Mouse (Mus musculus) layer of hippocampus, postnatal 14 days (tissue): ENCODE measurements around the gene Mybpc3. TPM values are rescaled to one million over a fixed set of nuclear protein-coding genes. Genes with fewer than 3 reads are reported as not detected.

ENCODE experiments used
- DNase-seq, 2 experiments: peaks; one replicate each; pipeline ENCODE4 v3.0.0; 2021 to 2022; ENCODE audit warnings: low spot score in 2 of 2, mixed read lengths in 1 of 2
- total RNA-seq, 2 experiments: library from RNA; stranded (reverse); gene quantifications; 2 replicates each; pipeline ENCODE4 v1.2.3; 2021

Mybpc3 gene
- total RNA-seq, 2 experiments from 2014 or later: 0.48 to 0.62 TPM

DNA sequence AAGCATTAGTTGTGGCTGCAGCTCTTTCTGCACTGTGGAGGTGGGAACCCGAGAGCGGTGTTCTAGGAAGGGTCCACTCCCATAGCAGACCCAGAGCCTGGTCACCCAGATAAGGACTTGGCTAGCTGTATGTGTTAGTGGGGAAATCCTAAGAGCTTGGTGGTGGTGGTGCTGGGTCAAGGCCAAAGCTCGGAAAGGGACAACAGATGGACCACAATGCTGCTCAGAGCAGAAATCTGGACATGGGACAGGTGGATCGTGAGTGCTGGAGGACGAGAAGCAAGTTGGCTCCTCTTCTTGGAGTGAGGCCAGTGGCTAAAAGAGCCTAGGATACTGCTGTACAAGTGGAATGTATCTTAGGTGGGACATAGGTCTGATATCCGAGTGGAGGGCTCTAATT is 1.6 kb downstream of the Mybpc3 start:
- DNase-seq: no peak

- no peak for DNase-seq
Measured at GRCm38 (mm10) chr2:91120261-91120671, 2.3 kb downstream of the Mybpc3 start.

DNA sequence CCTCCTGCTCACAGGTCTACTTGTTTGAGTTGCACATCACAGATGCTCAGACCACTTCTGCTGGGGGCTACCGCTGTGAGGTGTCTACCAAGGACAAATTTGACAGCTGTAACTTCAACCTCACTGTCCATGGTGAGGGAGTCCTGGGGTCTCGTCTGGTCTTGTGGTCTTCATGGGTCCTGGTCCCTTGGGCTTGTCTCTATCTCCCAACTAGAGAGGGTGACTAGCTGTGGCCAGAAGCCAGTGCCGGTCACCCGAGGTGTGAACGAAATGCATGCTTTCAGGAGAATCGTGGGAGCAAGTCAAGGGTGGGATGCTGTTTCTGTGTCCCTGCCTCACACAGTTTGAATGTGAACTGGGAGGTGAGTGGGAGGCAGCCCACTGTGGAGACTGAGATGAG is 3.1 kb downstream of the Mybpc3 start:
- DNase-seq: no peak

DNA sequence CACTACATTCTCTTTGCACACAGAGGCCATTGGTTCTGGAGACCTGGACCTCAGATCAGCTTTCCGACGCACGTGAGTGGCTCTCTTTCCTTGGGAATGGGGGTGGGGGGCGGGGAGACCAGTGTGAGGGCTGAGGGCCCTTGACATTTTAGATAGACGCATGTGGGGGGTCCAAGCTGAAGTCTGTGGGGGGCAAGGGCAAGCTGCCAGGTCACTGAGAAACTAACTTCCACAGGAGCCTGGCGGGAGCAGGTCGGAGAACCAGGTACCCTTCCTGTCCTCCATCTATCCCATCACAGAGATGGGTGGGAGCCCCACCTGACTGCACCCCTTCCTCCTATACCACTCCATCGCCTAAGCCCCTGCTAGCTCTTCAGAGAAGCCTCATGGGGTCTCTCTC is 3.6 kb downstream of the Mybpc3 start:
- no peak for DNase-seq

GRCm38 (mm10) chr2:91123521-91123920 is 5.6 kb downstream of the Mybpc3 start:
- no peak for DNase-seq

DNA sequence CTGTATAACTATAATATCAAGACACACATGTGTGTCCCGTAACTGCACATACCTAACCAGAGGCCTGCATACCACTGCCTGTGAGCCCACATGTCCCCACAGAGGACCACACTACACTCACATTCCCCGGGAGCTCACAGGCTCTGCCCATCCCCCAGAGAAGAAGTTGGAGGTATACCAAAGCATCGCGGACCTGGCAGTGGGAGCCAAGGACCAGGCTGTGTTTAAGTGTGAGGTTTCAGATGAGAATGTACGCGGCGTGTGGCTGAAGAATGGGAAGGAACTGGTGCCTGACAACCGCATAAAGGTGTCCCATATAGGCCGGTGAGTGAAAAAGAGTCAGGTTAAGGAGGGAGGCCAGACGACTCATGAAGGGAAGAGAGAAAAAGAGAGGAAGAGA is 7.2 kb downstream of the Mybpc3 start:
- DNase-seq: no peak

DNA sequence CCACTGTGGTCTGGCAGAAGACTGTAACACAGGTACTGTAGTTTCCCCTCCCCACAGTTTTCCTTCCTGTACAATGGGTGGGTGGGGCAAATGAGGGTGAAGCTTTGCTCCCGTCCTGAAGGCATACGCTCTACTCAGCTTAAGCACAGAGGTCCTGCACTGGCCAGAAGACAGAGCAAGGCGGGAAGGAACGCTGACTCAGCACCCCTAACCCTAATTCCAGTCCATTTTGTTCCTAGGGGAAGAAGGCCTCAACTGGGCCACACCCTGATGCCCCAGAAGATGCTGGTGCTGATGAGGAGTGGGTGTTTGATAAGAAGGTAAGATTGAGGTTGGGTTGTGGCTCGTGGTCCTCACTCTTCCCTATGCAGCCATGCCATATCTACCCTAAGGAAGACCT is 10.8 kb downstream of the Mybpc3 start:
- no peak for DNase-seq

GRCm38 (mm10) chr2:91130126-91130525 is 12.2 kb downstream of the Mybpc3 start:
- no peak for DNase-seq

DNA sequence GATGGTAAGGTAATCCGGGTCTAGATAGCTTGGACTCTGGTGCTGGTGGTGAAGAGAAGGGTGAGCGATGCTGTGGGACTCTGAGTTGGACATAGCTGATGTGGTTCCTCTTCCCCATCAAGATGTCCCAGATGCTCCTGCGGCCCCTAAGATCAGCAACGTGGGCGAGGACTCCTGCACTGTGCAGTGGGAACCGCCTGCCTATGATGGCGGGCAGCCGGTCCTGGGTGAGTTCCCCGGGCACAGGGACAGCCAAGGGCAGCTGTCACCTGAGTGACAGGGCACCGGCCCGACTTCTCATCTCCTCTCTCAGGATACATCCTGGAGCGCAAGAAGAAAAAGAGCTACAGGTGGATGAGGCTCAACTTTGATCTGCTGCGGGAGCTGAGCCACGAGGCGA is 13.3 kb downstream of the Mybpc3 start:
- DNase-seq: no peak

DNA sequence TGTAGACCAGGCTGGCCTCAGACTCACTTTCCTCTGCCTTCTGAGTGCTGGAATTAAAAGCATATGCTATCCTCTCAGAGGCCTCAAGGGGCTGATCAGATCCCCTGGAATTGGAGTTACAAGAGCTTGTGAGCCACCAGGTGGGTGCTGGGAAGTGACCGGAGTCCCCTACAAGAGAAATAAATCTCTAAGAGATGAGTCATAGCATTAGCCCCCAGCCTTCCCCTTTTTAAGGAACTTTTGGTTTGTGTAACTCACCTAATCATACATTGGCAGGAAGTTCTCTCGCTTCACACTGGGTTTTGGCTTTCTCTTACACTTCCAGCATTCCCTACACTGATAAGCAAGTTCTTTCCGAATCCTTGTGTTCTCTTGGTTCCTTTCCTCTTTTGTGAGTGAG is 14.1 kb downstream of the Mybpc3 start:
- no peak for DNase-seq

DNA sequence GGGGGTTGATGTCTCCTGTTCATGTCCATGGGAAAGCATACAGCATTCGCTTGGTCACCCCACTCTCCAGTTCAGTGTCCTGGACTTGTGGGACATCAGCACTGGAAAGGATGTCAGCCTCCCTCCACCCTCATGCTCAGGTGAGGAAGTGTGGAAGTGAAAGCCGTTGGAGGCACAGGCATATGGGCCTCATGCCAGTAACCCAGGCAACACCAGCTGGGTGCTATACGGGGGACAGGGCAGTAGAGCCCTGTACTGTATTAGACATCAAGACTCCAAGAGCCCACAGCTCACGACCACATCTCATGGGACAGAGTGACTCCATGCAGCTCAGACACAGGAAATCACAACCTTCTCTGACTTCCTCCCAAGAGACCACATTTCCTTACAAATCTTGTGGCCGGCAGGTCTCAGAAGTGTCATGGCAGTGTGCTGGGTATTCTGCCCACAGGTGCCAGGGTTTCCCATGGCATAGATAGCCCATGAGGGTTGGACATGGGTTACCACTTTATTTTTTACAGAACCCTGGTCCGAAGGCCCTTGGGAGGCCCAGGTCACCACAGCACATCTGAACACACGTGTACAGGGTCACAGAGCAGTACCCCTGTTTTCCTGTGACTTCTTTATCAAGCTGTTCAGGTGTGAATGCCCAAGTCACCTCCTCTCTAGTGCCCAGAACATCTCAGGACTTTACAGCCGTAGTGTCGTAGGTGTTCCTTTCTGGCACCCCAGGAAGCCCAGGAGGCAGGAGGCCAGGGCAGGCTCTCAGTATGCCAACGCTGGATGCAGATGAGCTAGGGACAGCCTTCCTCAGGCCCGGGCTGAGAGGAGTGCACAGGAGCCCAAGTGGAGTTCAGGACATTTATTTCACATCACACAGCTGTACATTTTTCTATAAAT is 18.8 kb downstream of the Mybpc3 start:
- DNase-seq: no peak

DNA sequence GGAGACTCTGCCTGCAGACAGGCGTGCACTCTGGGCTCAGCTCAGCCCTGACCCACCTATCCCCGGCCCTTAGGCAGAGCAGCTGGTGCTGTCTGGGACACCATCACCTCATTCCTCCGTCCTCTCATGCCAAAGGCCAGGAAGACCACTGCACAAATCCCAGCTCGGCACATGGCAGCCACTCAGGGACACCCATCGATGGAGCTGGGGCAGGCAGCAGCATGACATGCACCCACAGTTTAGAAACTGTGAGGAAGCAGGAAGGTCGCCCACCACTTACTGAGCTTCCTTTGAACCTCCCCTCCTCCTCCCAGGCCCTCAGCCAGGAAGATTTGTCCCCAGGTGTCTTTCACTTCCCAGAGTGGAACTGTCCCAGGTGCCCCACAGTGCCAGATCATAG is 19.5 kb downstream of the Mybpc3 start:
- DNase-seq: no peak

DNA sequence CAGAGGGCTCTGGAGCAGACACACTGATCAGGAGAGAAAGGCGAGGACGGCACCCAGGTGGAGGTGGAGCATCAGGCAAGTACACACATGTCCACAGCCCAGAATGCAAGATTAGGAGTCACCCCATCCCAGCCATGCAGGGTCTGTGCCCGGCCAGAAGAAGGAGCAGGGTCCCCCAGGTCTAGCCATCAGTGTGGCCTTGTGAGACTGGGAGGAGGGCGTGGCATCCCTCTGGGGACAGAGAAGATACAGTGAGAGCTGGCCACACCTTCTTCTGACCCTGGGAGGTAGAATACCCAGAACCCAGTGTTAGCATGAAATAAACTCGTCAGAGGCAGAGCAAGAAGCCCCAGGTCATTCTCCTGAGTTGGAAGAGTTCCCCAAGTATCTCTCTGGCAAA is 21.4 kb downstream of the Mybpc3 start:
- no peak for DNase-seq

GRCm38 (mm10) chr2:91139764-91140163 is 21.8 kb downstream of the Mybpc3 start:
- DNase-seq: no peak

DNA sequence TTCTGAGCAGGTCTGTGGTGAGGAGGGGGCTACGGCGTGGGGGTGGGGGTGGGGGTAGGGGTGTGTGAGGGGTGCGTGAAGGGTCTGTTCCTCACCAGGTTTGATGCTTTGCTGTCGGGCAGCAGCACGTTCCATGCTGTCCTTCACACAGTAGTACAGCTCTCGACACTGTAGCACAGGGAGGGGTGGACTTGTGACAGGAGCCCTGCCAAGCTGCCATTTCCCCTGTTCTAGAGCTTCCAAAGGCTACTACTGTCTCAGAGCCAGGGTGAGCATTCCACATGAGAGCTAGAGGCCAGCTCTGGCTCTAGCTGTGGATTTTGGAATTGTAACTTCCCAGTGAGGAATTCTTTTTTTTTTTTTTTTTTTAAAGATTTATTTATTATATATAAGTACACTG is 25.0 kb downstream of the Mybpc3 start:
- no peak for DNase-seq

DNA sequence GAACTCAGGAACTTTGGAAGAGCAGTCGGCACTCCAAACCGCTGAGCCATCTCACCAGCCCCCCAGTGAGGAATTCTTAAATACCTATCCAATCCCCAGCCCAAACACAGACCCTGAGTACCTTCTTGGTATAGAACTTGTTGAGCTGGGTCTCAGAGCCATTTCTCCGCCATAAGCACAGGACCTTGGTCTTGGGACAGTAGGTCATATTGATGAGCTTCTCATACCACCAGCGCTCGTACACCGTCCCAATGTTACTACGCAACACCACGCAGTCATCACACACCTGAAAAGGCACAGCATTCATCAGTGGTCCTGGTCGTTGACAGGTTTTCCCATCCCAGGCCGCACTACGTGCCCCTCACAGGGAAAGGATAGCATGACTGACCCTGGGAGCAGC is 25.5 kb downstream of the Mybpc3 start:
- DNase-seq: no peak

- no peak for DNase-seq
Measured at GRCm38 (mm10) chr2:91148101-91148500, 30.2 kb downstream of the Mybpc3 start.

DNA sequence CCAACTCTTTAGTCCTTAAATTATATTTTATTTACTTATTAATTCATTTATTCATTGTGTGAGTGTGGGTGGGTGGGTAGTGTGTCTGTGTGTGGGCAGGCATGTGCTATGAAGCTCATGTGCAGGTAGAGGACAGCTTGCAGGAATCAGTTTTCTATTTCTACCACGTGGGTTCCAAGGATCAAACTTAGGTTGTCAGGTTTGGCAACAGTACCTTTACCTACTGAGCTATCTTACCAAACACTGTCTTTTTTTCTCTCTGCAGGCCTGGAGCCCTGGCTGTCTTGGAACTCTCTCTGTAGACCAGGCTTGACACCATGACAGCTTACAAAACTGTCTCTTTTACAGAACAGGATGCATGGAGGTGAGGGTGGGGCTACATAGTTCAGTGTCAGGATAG is 33.4 kb downstream of the Mybpc3 start:
- DNase-seq: no peak

DNA sequence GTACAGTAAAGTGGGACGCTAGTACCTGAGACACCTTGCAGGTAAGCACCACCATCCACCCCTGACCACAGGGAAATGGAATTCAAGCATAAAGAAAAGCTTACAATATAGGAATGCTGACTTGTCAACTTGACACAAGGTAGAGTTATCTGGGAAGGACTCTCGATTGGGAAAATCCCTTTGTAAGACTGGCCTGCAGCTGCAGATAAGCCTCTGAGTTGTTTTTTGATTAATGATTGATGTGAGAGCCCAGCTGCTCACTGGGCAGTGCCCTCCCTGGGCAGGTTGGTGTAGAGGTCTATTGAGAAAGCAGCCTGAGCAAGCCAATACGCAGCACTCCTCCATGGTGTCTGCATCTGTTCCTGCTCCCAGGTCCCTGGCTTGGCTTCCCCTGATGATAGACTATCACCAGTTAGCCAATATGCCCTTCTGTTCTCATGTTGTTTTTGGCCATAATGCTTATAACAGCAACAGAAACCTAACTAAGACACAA is 35.0 kb downstream of the Mybpc3 start:
- peak in 1 of 2 experiments; percentile 48 for DNase-seq

- DNase-seq: no peak
Measured at GRCm38 (mm10) chr2:91154091-91154490, 36.1 kb downstream of the Mybpc3 start.

- no peak for DNase-seq
Measured at GRCm38 (mm10) chr2:91157002-91157752, 39.2 kb downstream of the Mybpc3 start.

DNA sequence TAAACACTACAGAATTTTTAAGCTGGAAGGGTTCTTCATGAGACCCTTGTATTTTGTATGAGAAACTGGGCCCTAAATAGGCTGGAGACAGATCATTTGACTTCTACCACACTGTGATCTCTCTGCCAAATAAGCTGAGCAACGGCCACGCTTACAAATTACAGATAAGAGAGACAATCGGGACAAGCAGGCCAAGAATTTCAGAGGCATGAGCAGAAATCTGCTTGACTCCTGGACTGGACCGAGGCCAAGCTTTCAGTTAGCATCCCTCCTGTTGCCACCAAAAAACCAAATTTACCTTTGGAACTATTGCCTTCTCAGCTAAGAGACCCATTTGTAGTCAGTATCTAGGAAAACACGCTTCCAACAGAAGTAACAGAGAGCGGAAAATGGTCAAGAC is 42.6 kb downstream of the Mybpc3 start:
- DNase-seq: no peak
